Mouse (Mus musculus): ENCODE data around the gene Tgtp1.
A peak's percentile ranks its signal among the peaks of the same experiment; 100 is the strongest.
"Not testable (repeated sequence)": the region's sequence is repeated elsewhere in the genome, so short reads cannot be mapped to it uniquely, and the experiment has no call there.

Gene Tgtp1

DNA sequence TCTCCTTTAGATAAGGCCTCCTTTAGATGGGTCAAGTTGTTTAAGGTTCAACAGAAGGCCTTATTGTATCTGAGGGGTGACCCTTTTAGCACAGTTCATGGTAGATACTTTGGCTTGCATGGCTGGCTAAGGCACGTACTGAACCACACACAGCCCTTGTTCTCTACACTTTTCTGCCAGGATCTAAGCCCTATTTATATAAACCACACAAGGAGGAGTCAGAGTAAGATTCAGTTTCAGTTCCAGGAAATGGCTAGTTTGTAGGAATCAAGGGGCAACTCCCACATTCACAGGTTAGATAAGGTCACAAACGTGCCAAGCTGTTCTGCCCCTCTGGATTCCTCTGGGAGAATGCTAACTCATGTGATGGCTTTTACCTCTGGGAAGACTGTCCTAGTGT lies at the start of gene Tgtp1:
TSS of gene Tgtp1 (minus strand) at position 155 of the 400 bp plus-strand sequence.
- peak; percentile 58 for DNase-seq (ENCODE audit: low read depth, low spot score)

DNA sequence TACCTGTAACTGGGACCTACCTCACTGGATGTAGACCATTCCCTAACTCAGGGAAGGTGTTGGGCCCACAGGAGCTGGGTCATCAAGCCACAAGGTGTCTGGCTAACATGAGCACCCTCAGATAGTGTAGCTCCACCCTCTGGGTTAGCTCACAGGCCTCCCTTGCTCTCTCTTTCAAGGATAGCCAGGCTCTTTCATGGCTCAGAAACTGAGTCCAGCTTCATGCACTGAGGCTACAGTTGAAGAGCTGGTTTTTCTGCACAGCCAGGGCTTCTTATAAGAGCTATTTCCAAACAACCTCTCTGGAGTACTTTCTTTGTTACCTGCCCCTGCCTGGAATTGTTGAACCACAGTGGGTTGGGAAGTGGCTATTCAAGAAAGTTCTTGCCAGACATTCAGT lies 18.1 kb upstream of the Tgtp1 start:
- not testable (repeated sequence) for DNase-seq (ENCODE audit: low read depth, low spot score)

DNA sequence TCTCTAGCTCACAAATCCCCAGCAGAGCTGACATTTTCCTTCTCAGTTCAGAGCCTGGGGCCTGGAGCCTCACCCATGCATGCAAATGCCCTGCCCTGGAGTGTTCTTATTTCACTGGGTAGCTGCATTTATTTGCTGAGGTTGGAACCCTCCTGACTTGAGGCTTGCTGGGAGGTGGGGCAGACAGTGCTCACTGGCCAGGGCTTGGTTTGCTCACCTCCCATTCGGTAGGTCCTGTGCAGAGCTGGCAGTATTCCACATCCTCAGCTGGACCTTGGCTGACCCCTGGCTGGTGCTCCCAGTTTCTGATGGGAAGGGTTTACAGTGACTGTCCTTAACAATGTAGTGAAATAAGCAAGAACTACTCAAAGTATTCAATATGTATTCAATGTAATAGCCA lies 12.8 kb upstream of the Tgtp1 start:
- DNase-seq (ENCODE audit: low read depth, low spot score) = not testable (repeated sequence)

DNA sequence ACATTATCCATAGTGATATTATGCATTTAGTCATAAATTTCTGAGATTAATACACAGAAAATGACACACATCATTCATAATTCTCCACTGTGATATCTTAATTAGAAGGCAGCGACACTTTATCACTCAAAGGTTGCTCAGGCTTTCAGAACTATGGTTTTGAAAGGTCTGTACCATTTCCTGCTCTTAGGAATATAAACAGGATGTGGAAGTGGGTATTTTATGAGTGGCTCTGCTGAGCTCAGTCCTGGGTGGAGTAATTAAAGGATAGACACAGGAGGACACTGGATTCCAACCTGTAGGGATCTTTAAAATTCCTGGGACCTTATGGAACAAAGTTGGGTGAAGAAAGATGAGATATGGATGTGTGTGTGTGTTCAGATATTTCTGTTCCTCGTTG lies 12.3 kb upstream of the Tgtp1 start:
- DNase-seq (ENCODE audit: low read depth, low spot score) = peak; percentile 19

DNA sequence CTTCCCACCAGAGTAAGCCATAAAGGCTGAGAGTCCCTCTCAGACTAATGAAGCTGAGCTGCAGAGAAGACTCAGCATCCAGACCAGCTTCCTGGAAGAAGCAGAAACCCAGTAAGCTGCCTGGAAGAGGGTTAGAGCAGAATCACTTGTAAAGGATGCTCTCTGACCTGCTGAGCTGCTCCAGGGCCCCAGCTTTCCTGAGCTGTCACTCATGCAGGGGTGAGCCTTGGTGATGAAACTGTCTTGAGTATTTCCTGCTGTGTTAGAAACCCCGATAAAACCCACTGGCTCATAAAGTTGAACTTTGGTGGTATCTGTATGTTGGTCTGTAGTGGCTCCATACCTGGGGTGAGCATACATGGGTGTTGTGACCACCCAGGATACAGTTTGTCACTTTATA lies 6.4 kb upstream of the Tgtp1 start:
- peak; percentile 23 for DNase-seq (ENCODE audit: low read depth, low spot score)

DNA sequence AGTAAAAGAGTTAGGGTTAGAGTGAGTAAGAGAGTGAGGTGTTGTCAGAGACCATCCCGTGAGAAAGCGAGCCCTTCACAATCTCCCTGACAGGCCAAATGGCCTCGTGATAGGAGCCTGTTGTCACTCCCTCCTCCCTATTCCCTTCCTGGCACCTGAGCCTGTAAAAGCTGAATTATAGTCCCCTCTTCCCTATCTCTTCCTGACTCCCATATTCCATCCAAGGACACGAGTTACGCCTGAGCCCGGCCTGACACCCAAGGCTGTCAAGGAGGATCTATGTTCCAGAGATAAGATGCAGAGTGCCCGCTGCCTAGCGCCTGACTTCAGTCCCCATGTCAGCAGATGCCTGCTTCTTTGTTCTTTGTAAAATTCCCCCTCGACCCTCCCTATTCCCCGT lies 676 bp downstream of the Tgtp1 start:
- peak; percentile 16 for DNase-seq (ENCODE audit: low read depth, low spot score)

DNA sequence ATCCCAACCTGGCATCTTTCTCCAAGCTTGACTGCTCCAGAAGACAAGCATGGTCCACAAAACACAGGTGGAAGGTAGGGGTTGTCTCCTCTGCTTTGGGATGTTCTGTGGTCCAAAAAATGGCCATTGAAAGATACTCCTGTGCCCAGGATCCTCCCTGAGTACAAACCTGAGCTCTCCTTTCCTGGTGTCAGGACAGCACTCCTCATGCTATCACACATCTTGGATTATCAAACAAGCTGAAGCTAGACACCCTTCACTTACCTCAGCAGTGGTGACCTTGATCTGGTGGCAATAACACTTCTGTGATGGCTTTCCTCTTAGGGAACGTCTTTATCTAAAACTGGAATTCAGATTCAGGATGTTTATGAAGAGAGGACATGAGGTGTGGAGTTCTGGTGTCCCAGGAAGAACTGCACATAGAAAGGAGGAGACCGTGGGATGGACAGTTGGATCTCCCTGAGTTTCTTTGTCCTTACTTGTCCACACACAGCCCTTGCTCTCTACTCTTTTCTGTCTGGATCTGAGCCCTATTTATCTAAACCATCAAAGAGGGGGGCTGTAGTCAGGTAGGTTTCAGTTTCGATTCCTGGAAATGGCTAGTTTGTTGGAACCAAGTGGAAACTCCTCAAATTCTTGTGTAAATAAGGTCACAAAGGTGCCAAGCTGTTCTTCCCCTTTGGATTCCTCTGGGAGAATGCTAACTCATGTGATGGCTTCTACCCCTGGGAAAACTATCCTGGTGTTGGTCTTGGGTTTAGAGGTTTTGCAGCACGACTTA lies 2.0 kb downstream of the Tgtp1 start, which contains the start of gene Gm12185:
TSS of gene Gm12185 (minus strand) at position 487 of the 781 bp plus-strand sequence.
- DNase-seq (ENCODE audit: low read depth, low spot score) = peak; percentile 61

DNA sequence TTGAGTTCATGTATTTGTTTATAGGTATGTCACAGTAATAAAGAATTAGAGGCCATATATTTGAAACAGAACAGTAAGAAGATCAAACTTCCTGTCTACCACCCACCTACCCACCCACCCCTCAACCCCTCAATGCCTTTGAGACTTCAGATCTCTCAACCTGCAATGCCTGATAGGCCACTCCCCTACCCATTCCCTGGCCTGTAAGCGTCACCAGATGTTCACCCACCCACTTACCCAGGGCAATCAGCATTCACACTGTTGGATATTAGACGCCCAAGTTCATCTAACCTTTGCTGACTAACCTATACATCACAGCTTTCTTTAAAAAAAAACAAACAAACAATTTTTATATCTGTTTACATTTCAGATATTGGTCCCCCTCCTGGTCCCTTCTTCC lies 4.0 kb downstream of the Tgtp1 start:
- peak; percentile 18 for DNase-seq (ENCODE audit: low read depth, low spot score)

DNA sequence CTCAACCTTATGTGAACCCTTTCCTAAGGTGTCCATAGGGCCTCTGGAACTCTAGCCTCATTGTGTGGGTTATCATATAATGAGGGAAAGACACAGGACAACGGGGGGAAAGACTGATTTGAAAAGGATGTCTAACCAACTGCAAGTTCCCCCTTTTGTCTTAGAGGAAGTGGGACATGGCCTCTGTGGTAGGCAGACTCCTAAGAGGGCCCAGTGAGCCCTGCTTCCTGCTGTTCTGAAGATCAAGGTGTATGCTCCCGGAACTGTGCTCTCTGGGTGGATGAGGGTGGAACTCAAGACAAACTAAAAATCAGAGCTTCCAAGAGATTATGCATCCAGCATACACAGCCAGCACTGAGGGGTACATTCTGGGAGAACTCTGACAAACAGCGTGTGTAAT lies 5.8 kb downstream of the Tgtp1 start:
- DNase-seq (ENCODE audit: low read depth, low spot score) = peak; percentile 5

DNA sequence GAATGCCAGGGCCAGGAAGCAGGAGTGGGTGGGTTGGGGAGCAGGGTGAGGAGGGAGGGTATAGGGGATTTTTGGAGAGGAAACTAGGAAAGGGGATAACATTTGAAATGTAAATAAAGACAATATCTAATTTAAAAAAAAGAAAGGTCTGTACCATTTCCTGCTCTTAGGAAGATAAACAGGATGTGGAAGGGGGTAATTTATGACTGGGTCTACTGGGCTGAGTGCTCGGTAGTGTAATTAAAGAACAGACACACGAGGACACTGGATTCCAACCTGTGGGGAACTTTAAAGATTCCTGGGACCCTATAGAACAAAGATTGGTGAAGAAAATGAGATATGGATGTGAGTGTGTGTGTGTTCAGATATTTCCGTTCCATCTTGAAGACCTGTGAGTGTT lies 11.1 kb downstream of the Tgtp1 start:
- not testable (repeated sequence) for DNase-seq (ENCODE audit: low read depth, low spot score)

DNA sequence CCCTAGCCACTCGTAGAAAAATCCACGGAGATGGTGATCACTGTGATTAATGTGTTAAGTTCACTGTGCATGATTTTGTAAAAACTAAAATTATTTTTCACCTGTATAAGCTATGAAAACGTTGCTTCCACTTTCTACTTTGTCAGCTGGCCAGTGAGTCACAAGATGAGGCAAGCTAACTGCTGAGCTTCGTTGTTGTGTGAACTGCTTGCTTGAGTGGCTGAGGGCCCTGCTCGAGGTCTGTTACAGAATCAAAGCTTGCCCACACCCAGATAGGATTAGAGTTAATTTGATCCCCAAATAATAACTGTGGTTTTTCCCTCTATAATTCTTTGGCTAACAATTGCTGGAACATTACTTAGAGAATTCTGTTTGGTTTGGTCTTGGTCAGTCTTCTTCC lies 13.9 kb downstream of the Tgtp1 start:
- DNase-seq (ENCODE audit: low read depth, low spot score) = not testable (repeated sequence)

DNA sequence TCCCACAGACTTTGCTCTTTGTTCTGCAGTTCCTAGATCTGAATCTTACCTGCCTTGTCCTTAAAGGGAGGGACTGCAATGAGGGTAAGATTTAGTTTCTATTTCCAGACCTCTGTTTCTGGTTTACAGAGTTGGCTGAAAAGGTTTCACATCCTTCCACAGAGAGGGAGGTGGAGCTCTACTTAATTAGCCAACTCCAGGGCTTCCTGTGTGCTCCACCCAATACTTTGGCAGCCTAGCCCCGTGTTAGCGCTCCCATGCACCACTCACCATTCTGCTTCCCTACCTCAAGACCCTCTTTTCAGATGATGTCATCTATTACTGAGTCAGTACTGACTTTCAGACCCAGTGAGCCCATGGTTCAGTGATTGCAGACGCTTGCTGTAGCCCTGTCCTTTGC lies 14.7 kb downstream of the Tgtp1 start, which contains the start of gene 9930111J21Rik1:
TSS of gene 9930111J21Rik1 (minus strand) at position 148 of the 400 bp plus-strand sequence.
- DNase-seq (ENCODE audit: low read depth, low spot score) = not testable (repeated sequence)

DNA sequence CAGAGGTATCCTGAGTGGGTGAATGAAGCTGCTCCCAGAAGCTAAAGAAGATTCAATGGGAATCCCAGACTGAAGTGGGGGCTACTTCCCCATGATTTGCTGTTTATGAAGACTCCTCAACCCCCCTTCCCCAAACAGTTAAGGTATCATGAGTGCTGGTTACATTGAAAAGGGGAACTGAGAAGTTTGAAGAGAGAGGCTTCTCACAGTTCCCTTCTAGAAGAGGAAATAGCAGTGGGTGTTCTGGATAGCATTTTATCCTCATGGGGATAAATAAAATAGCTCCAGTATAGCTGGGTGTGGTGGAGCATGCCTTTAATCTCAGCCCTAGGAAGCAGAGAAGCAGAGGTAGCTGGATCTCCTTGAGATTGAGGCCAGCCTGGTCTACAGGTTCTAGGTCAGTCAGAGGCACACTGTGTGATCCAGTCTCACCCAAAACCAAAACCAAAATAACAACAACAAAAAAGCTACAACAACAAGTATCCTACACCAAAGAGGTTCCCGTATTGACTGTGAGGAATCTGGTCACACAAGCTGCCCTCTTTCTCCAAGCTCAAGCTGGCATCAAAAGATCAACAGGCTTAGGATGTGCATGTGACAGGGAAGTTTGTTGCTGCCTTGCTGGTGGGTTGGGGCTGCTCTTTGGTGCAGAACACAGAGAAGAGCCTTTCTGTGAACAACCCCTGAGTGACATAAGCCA lies 15.6 kb downstream of the Tgtp1 start, which contains the start of gene Olfr56:
TSS of gene Olfr56 (plus strand) at position 650 of the 700 bp plus-strand sequence.
- not testable (repeated sequence) for DNase-seq (ENCODE audit: low read depth, low spot score)

DNA sequence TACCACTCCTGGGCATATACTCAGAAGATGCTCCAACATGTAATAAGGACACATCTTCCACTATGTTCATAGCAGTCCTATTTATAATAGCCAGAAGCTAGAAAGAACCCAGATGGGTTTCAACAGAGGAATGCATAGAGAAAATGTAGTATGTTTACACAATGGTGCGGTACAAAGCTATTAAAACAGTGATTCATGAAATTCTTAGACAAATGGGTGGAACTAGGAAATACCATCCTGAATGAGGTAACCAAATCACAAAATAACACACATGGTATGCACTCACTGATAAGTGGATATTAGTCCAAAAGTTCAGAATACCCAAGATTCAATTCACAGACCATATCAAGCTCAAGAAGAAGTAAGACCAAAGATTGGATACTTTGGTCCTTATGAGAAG lies 19.3 kb downstream of the Tgtp1 start:
- DNase-seq (ENCODE audit: low read depth, low spot score) = not testable (repeated sequence)

DNA sequence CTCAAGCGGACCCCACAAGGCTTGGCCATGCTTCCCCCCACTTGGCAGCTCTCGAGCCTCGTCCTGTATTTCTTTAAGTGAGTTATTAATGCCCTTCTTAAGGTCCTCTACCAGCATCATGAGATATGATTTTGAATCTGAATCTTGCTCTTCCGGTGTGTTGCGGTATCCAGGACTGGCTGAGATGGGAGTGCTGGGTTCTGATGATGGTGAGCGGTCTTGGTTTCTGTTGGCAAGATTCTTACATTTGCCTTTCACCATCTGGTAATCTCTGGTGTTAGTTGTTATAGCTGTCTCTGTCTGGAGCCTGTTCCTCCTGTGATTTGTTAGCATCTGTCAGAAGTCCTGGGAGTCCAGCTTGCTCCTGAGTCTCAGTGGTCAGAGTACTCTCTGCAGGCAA lies 47.9 kb downstream of the Tgtp1 start, which contains the start of gene Psme2b:
TSS of gene Psme2b (minus strand) at position 101 of the 400 bp plus-strand sequence.
- not testable (repeated sequence) for DNase-seq (ENCODE audit: low read depth, low spot score)

DNA sequence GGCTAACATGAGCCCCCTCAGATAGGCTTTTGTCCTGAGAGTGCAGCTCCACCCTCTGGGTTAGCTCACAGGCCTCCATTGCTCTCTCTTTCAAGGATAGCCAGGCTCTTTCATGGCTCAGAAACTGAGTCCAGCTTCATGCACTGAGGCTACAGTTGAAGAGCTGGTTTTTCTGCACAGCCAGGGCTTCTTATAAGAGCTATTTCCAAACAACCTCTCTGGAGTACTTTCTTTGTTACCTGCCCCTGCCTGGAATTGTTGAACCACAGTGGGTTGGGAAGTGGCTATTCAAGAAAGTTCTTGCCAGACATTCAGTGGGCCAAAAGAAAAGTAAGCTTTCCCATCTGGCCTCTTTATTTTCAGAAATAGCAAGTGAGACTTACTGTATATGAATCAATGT lies 54.7 kb downstream of the Tgtp1 start:
- not testable (repeated sequence) for DNase-seq (ENCODE audit: low read depth, low spot score)

Data from CD4-positive, CD25-positive, alpha-beta regulatory T cell, adult 2 months (primary cell).